ENCODE assay signal across 8 mouse cellular contexts in the genomic region with DNA sequence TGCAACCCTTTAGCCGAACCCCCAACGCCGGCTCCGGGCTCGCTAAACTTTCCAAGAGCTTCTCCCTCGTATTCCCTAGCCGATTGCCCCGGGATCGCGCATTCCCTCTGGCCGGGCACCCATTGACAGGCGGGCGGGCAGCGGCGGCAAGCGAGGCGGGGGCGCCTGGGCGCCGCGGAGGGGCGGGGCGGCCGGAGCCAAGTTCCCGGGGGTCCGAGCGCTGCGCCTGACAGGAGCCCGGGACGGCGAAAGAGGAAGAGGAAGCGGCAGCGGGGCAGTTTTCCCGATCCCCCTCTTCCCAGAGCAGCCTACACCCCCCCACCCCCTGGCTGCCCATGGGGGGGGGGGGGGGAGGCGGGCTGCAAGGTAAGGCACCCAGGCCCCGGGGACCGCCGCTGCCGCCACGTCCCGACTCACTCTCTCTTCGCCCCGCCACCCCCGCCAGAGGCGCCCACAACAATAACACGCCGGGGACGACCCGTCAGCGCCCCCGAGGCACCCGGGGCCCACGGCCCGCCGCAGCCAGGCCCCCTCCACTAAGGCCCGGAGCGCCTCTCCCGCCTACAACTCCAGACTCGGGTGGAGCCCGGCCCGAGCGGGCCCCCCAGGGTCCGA. TPM values are rescaled to one million over a fixed set of nuclear protein-coding genes. Genes with fewer than 3 reads are reported as not detected.
DNase-seq lines count a peak whose midpoint lies in the region; ATAC-seq and TF ChIP-seq lines count a peak whose summit lies in the region.

No protein-coding gene starts in this region.

- no peak for TF ChIP-seq POLR2A in liver, adult 2 months (IDR thresholded peaks at IDR 0.05; ENCODE audit: extremely low read depth, insufficient read depth, low read length)

- WGBS in intestine, embryonic 15.5 days, result under 1% methylated on average over 58 of the region's 63 CpGs
- WGBS in liver, adult 2 months, result under 1% methylated on average over 20 of the region's 63 CpGs
- under 1% methylated on average over 44 of the region's 63 CpGs for WGBS in midbrain, postnatal 0 days
- WGBS in stomach, embryonic 14.5 days, result under 1% methylated on average over 39 of the region's 63 CpGs

- no peaks in the 10 kb centered on the region for H3K36me3 ChIP-seq in intestine, embryonic 15.5 days
- no peaks in the 10 kb centered on the region for H3K36me3 ChIP-seq in liver, adult 2 months (ENCODE audit: control insufficient read depth, insufficient read depth, low read length)
- no peaks in the 10 kb centered on the region for H3K36me3 ChIP-seq in midbrain, postnatal 0 days (ENCODE audit: insufficient read depth, low read length)
- H3K36me3 ChIP-seq in stomach, embryonic 14.5 days (ENCODE audit: control insufficient read depth, insufficient read depth, low read length), result no peaks in the 10 kb centered on the region

- peaks cover 23% of the 10 kb centered on the region for H3K79me2 ChIP-seq in liver, adult 2 months (ENCODE audit: control insufficient read depth, insufficient read depth, low read length)

- no peaks in the 10 kb centered on the region for H3K27me3 ChIP-seq in intestine, embryonic 15.5 days (replicated peaks)
- H3K27me3 ChIP-seq in liver, adult 2 months (ENCODE audit: control insufficient read depth, insufficient read depth, low read length), result no peaks in the 10 kb centered on the region
- no peaks in the 10 kb centered on the region for H3K27me3 ChIP-seq in midbrain, postnatal 0 days (ENCODE audit: insufficient read depth, low read length)
- H3K27me3 ChIP-seq in stomach, embryonic 14.5 days (ENCODE audit: control insufficient read depth, insufficient read depth, low read length), result no peaks in the 10 kb centered on the region

- peaks cover 15% of the 10 kb centered on the region for H3K4me1 ChIP-seq in intestine, embryonic 15.5 days (replicated peaks)
- peaks cover 11% of the 10 kb centered on the region for H3K4me1 ChIP-seq in liver, adult 2 months (ENCODE audit: control insufficient read depth, insufficient read depth, low read length)
- H3K4me1 ChIP-seq in midbrain, postnatal 0 days (ENCODE audit: insufficient read depth, low read length), result no peaks in the 10 kb centered on the region
- peaks cover 12% of the 10 kb centered on the region; the same call in 1 of the 2 replicates for H3K4me1 ChIP-seq in stomach, embryonic 14.5 days (ENCODE audit: control insufficient read depth, insufficient read depth, low read length)

- peak overlapping the region; percentile 99 for H3K4me3 ChIP-seq in intestine, embryonic 15.5 days (replicated peaks)
- peak overlapping the region; percentile 92 for H3K4me3 ChIP-seq in liver, adult 2 months (ENCODE audit: insufficient read depth, low read depth, low read length)
- peak overlapping the region; percentile 96 for H3K4me3 ChIP-seq in midbrain, postnatal 0 days (ENCODE audit: low read depth, low read length)
- H3K4me3 ChIP-seq in stomach, embryonic 14.5 days (ENCODE audit: low read depth, low read length), result peak overlapping the region; percentile 96

- peak; percentile 53; the same call in 1 of the 2 replicates for ATAC-seq in frontal cortex, adult (ENCODE audit: low TSS enrichment)
- ATAC-seq in intestine, embryonic 15.5 days, result peak; percentile 83
- peak; percentile 75 for ATAC-seq in midbrain, postnatal 0 days (ENCODE audit: low FRiP score)
- peak; percentile 66 for ATAC-seq in stomach, embryonic 14.5 days (ENCODE audit: insufficient number of reproducible peaks, insufficient read depth, low FRiP score, low read depth)

- peak overlapping the region; percentile 91 for H3K4me2 ChIP-seq in intestine, embryonic 15.5 days (replicated peaks)
- H3K4me2 ChIP-seq in midbrain, postnatal 0 days (ENCODE audit: low read depth, low read length, poor library complexity, severe bottlenecking), result peak overlapping the region; percentile 74
- H3K4me2 ChIP-seq in stomach, embryonic 14.5 days (replicated peaks; ENCODE audit: low read depth, low read length), result peak overlapping the region; percentile 83

- no peak for TF ChIP-seq CTCF in liver, adult 2 months (IDR thresholded peaks at IDR 0.05; ENCODE audit: low read depth, low read length)
- no peak for TF ChIP-seq CTCF in midbrain, postnatal 0 days (IDR thresholded peaks at IDR 0.05)

- DNase-seq in frontal cortex, postnatal 36 days (ENCODE audit: low spot score in 2 of 2), result no peak
- peak; percentile 39 for DNase-seq in c-Kit-positive CD71-negative TER-119-negative erythroid progenitor cells, embryonic 14.5 days (ENCODE audit: low read depth)
- peak; percentile 9 to 20 for DNase-seq in frontal cortex, postnatal 14 days (ENCODE audit: low spot score in 2 of 2)
- no peak for DNase-seq in liver, adult 2 months (ENCODE audit: extremely low read depth, low read depth, low spot score)
- DNase-seq in midbrain, postnatal 0 days (ENCODE audit: low spot score), result peak; percentile 26

- peak overlapping the region; percentile 96 for H3K9ac ChIP-seq in intestine, embryonic 15.5 days
- H3K9ac ChIP-seq in liver, adult 2 months (ENCODE audit: low read depth, low read length), result peak overlapping the region; percentile 95
- H3K9ac ChIP-seq in midbrain, postnatal 0 days (replicated peaks; ENCODE audit: low read length, poor library complexity, severe bottlenecking), result peak overlapping the region; percentile 91
- peak overlapping the region; percentile 88 for H3K9ac ChIP-seq in stomach, embryonic 14.5 days (replicated peaks; ENCODE audit: low read depth, low read length)

- no peaks in the 10 kb centered on the region for H3K9me3 ChIP-seq in intestine, embryonic 15.5 days
- H3K9me3 ChIP-seq in midbrain, postnatal 0 days (ENCODE audit: low read length), result 0 out of 2 replicates have a peak, but pooled peaks cover under 1% of the 10 kb centered on the region
- no peaks in the 10 kb centered on the region for H3K9me3 ChIP-seq in stomach, embryonic 14.5 days (ENCODE audit: control insufficient read depth, low read depth, low read length)

- peak overlapping the region; percentile 98 for H3K27ac ChIP-seq in intestine, embryonic 15.5 days
- peak overlapping the region; percentile 85 for H3K27ac ChIP-seq in liver, adult 2 months (replicated peaks; ENCODE audit: insufficient read depth, low read depth, low read length)
- peak overlapping the region; percentile 87 for H3K27ac ChIP-seq in midbrain, postnatal 0 days (ENCODE audit: low read depth, low read length)
- peak overlapping the region; percentile 97 for H3K27ac ChIP-seq in stomach, embryonic 14.5 days (ENCODE audit: low read length)

RNA-seq across cellular contexts. Expression of a gene that starts 7.5 kb away (rescaled TPM):
- polyA plus RNA-seq in intestine, embryonic 15.5 days (2015; fragmentation: Nextera tagmentation; extraction: Ambion mirVana), result 46.4 and 49.2 TPM in 2 replicates
- 7.9 and 8.3 TPM in 2 replicates for total RNA-seq in liver, adult 2 months (2014; rRNA removed)
- polyA plus RNA-seq in liver, adult 2 months (2012; rRNA removed), result 8.3 and 12.3 TPM in 2 replicates
- 37.2 and 38.5 TPM in 2 replicates for total RNA-seq in midbrain, postnatal 0 days (2014; rRNA removed)
- polyA plus RNA-seq in midbrain, postnatal 0 days (2015; fragmentation: Nextera tagmentation; extraction: Ambion mirVana), result 50.5 and 50.9 TPM in 2 replicates
- 67.9 and 75.2 TPM in 2 replicates for polyA plus RNA-seq in stomach, embryonic 14.5 days (2014; fragmentation: Nextera tagmentation; extraction: Ambion mirVana)

Comparison
In these comparisons a context has a peak if more than half of its experiments do, and no peak if none do; other contexts are left out.
1. DNase-seq: peak in c-Kit-positive CD71-negative TER-119-negative erythroid progenitor cells, embryonic 14.5 days (single experiment), frontal cortex, postnatal 14 days (2 of 2) and midbrain, postnatal 0 days (single experiment); none in frontal cortex, postnatal 36 days (0 of 2) and liver, adult 2 months (single experiment).
2. Peak in every context shown above with its lines, with median percentiles within 50 percentile points of each other: ATAC-seq, H3K27ac ChIP-seq, H3K4me2 ChIP-seq, H3K4me3 ChIP-seq and H3K9ac ChIP-seq.